Mouse (Mus musculus) left cerebral cortex, postnatal 4 days (tissue): Measurements from ENCODE around the gene Clk3. TPM values are rescaled to one million over a fixed set of nuclear protein-coding genes. Genes with fewer than 3 reads are reported as not detected.
"Not testable (repeated sequence)": the region's sequence is repeated elsewhere in the genome, so short reads cannot be mapped to it uniquely, and the experiment has no call there.

ENCODE experiments used
- DNase-seq: peaks from one replicate; pipeline ENCODE4 v3.0.0-alpha.2; 2022
- intact Hi-C: fragments of 180-260 bp; cut with DNase I; formaldehyde crosslinking; loops from one replicate; pipeline ENCODE4 v1.15.1; 2025
- total RNA-seq, 2 experiments: library from RNA; stranded (reverse); gene quantifications; 2 replicates each; pipeline ENCODE4 v1.2.3; 2021

Gene Clk3
- total RNA-seq, 2 experiments from 2014 or later: 74.5 to 75.2 TPM

- DNase-seq: no peak
- intact Hi-C loops: loop anchor here (10.0 kb wide), 1 partner anchor 205 kb away; the partner anchor contains the start of gene Fam219b
These were observed 25.8 kb downstream of the Clk3 start for GRCm38 (mm10) chr9:57739863-57740262.

- intact Hi-C loops: no loop called here
These were observed 32.1 kb downstream of the Clk3 start for GRCm38 (mm10) chr9:57733606-57734005.

GRCm38 (mm10) chr9:57728312-57728711, 37.3 kb downstream of the Clk3 start:
- intact Hi-C loops: no loop called here
- no peak for DNase-seq

More at GRCm38 (mm10) chr9:57733606-57734005, 32.1 kb downstream of the Clk3 start:
- no peak for DNase-seq

GRCm38 (mm10) chr9:57724701-57725100, 41.0 kb downstream of the Clk3 start:
- no peak for DNase-seq
- intact Hi-C loops: no loop called here

- intact Hi-C loops: no loop called here
- DNase-seq: no peak
These were observed 41.9 kb downstream of the Clk3 start for GRCm38 (mm10) chr9:57723796-57724195.

GRCm38 (mm10) chr9:57723315-57723715, 42.3 kb downstream of the Clk3 start:
- peak; percentile 27 for DNase-seq
- intact Hi-C loops: no loop called here

GRCm38 (mm10) chr9:57722371-57722770, 43.3 kb downstream of the Clk3 start:
- no peak for DNase-seq
- intact Hi-C loops: no loop called here

- intact Hi-C loops: no loop called here
- DNase-seq: no peak
These were observed 44.9 kb downstream of the Clk3 start for GRCm38 (mm10) chr9:57720736-57721135.

- intact Hi-C loops: no loop called here
- DNase-seq: peak; percentile 8
These were observed 47.3 kb downstream of the Clk3 start for GRCm38 (mm10) chr9:57718408-57718807.

- DNase-seq: no peak
- intact Hi-C loops: no loop called here
These were observed 53.5 kb downstream of the Clk3 start for GRCm38 (mm10) chr9:57712194-57712593.

GRCm38 (mm10) chr9:57710214-57710613, 55.4 kb downstream of the Clk3 start:
- intact Hi-C loops, DNase-seq: not testable (repeated sequence)

- intact Hi-C loops: no loop called here
- DNase-seq: peak; percentile 48
These were observed 56.9 kb downstream of the Clk3 start for GRCm38 (mm10) chr9:57708720-57709274.

- intact Hi-C loops: no loop called here
- DNase-seq: peak; percentile 90
These were observed 57.5 kb downstream of the Clk3 start, which contains the start of gene Edc3 for GRCm38 (mm10) chr9:57708068-57708719. TSS of gene Edc3 (plus strand) at chr9:57708540.

GRCm38 (mm10) chr9:57706496-57706895, 59.2 kb downstream of the Clk3 start:
- no peak for DNase-seq
- intact Hi-C loops: no loop called here

Other genes starting within 250 kb of the Clk3 start
- 100 to 1,000 TPM; 405 to 408 TPM for gene Cox5a, start 244.6 kb downstream of the Clk3 start, total RNA-seq
- 10 to 100 TPM; 25.2 to 26.0 TPM for gene Fam219b, start 228.3 kb downstream of the Clk3 start, total RNA-seq
- 10 to 100 TPM; 60.3 to 62.1 TPM for gene Mpi, start 213.1 kb downstream of the Clk3 start, total RNA-seq
- 10 to 100 TPM; 29.7 to 31.0 TPM for gene Scamp2, start 204.9 kb downstream of the Clk3 start, total RNA-seq
- gene Ulk3, start 176.4 kb downstream of the Clk3 start, total RNA-seq: 10 to 100 TPM; 35.2 to 38.9 TPM
- gene Cplx3, start 159.6 kb downstream of the Clk3 start, total RNA-seq: 1 to 10 TPM; 5.6 to 7.6 TPM
- under 1 TPM in 1 of 2 experiments, not detected in 1; 0.22 TPM for gene Lman1l, start 145.1 kb downstream of the Clk3 start, total RNA-seq
- gene Csk, start 112.2 kb downstream of the Clk3 start, total RNA-seq: 100 to 1,000 TPM; 133 to 137 TPM
- gene Cyp1a2, start 82.2 kb downstream of the Clk3 start, total RNA-seq: not detected
- 1 to 10 TPM in 1 of 2 experiments, under 1 TPM in 1; 0.95 to 1.1 TPM for gene Cyp1a1, start 77.9 kb downstream of the Clk3 start, total RNA-seq
- 10 to 100 TPM; 19.1 to 20.2 TPM for gene Edc3, start 57.3 kb downstream of the Clk3 start, total RNA-seq
- 1 to 10 TPM; 9.1 to 9.7 TPM for gene Arid3b, start 70.9 kb upstream of the Clk3 start, total RNA-seq
- gene Ubl7, start 145.1 kb upstream of the Clk3 start, total RNA-seq: 10 to 100 TPM; 94.0 to 97.2 TPM
- 100 to 1,000 TPM; 128 to 151 TPM for gene Sema7a, start 174.3 kb upstream of the Clk3 start, total RNA-seq
- gene Cyp11a1, start 240.6 kb upstream of the Clk3 start, total RNA-seq: 1 to 10 TPM; 1.7 to 2.0 TPM